22 mouse cellular contexts compared by ENCODE assay signal in genomic region chr13:77264481-77264880, GRCm38 (mm10).
"Had no signal": no experiment of that assay in that cellular context is flagged by ENCODE, and none has a peak within 500 bp of the region (broad histone marks: within the 10 kb centered on the region; RNA-seq: fewer than 3 reads in every experiment).

No protein-coding gene starts in this region.

- H3K27ac ChIP-seq: heart, adult 2 months; heart, embryonic 13.5 days; heart, embryonic 15.5 days; hindbrain, embryonic 13.5 days; hindbrain, embryonic 15.5 days; hindbrain, postnatal 0 days; limb, embryonic 10.5 days; limb, embryonic 12.5 days; liver, embryonic 15.5 days had no signal

- H3K4me3 ChIP-seq: heart, adult 2 months; heart, embryonic 13.5 days; heart, embryonic 15.5 days; hindbrain, embryonic 13.5 days; hindbrain, embryonic 15.5 days; limb, embryonic 10.5 days; limb, embryonic 12.5 days; liver, embryonic 15.5 days had no signal

- H3K27me3 ChIP-seq: heart, embryonic 13.5 days; heart, embryonic 15.5 days; hindbrain, embryonic 13.5 days; hindbrain, embryonic 15.5 days; limb, embryonic 12.5 days; liver, embryonic 15.5 days had no signal

- DNase-seq: gastrocnemius, postnatal 14 days; gastrocnemius, postnatal 36 days; heart, adult 11 months; heart, adult 2 months; heart, postnatal 14 days; heart, postnatal 36 days; kidney, adult 11 months; kidney, adult 8-10 months; kidney, postnatal 14 days; kidney, postnatal 36 days; layer of hippocampus, adult 9-11 months; layer of hippocampus, postnatal 36 days had no signal

- H3K36me3 ChIP-seq: heart, embryonic 13.5 days; heart, embryonic 15.5 days; hindbrain, embryonic 13.5 days; limb, embryonic 10.5 days; limb, embryonic 12.5 days; liver, embryonic 15.5 days had no signal

- H3K4me1 ChIP-seq: heart, embryonic 15.5 days; hindbrain, embryonic 13.5 days; hindbrain, embryonic 15.5 days; liver, embryonic 15.5 days had no signal

- H3K9me3 ChIP-seq: heart, embryonic 13.5 days; heart, embryonic 15.5 days; hindbrain, embryonic 13.5 days; hindbrain, embryonic 15.5 days; limb, embryonic 10.5 days; limb, embryonic 12.5 days; liver, embryonic 15.5 days had no signal

- ATAC-seq: hindbrain, postnatal 0 days; intestine, embryonic 16.5 days had no signal

- H3K9ac ChIP-seq: heart, embryonic 13.5 days; heart, embryonic 15.5 days; hindbrain, embryonic 13.5 days; hindbrain, embryonic 15.5 days; limb, embryonic 12.5 days; liver, embryonic 15.5 days had no signal

- H3K4me2 ChIP-seq: heart, embryonic 11.5 days; heart, embryonic 13.5 days; heart, embryonic 15.5 days; hindbrain, embryonic 13.5 days; hindbrain, embryonic 15.5 days; limb, embryonic 12.5 days; liver, embryonic 15.5 days had no signal
